Mouse (Mus musculus) left cerebral cortex, postnatal 36 days (tissue): Measurements from ENCODE around the gene Robo3. TPM values are rescaled to one million over a fixed set of nuclear protein-coding genes. Genes with fewer than 3 reads are reported as not detected.

Experiments
- DNase-seq, 2 experiments: peaks; one replicate each; pipeline ENCODE4 v3.0.0; 2021 to 2022; ENCODE audit warnings: low spot score in 2 of 2, mixed read lengths in 1 of 2
- intact Hi-C: fragments of 180-260 bp; cut with DNase I; formaldehyde crosslinking; loops from one replicate; pipeline ENCODE4 v1.15.1; 2025
- total RNA-seq, 2 experiments: library from RNA; stranded (reverse); gene quantifications; 2 replicates each; pipeline ENCODE4 v1.2.3; 2021

Robo3 gene
- total RNA-seq, 2 experiments from 2014 or later = 21.6 to 33.0 TPM

DNA sequence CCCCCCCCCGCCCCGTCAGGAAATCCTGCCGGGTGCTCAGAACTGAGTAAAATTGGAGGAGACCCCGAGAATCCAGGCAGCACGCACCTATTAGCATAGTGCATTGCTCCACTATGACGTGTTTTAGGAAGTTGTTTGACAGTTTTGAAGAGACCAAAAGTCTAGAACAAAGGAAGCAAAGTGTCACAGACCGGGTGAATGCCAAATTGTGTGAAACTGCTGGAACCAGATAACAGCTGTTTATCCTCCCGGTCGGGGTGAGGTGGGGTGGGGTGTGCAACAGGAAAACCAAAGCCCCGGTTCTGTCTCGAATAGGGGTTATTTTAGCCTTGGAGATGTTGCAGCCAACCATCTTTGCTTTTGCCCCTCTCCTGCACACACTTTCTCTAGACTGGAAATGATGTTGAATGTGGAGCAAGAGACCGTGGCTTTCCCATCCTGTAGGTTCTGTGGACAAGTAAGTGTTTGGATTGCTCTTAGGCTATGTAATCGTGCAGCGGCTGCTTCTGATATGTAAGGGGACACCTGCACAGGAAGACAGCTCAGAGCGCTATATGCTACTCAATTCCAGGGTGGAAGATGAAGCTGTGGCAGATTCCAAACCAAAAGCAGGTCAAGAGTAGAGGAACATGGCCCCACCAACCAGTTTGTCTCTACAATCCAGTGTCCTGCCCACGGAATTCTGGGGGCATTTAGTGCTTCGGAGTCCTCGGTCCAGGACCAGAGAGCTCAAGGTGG lies 946 bp upstream of the Robo3 start:
- intact Hi-C loops = loop anchor here (2.0 to 10.0 kb wide), 3 partner anchors 27 to 501 kb away; no protein-coding TSS in a partner anchor
- no peak for DNase-seq

DNA sequence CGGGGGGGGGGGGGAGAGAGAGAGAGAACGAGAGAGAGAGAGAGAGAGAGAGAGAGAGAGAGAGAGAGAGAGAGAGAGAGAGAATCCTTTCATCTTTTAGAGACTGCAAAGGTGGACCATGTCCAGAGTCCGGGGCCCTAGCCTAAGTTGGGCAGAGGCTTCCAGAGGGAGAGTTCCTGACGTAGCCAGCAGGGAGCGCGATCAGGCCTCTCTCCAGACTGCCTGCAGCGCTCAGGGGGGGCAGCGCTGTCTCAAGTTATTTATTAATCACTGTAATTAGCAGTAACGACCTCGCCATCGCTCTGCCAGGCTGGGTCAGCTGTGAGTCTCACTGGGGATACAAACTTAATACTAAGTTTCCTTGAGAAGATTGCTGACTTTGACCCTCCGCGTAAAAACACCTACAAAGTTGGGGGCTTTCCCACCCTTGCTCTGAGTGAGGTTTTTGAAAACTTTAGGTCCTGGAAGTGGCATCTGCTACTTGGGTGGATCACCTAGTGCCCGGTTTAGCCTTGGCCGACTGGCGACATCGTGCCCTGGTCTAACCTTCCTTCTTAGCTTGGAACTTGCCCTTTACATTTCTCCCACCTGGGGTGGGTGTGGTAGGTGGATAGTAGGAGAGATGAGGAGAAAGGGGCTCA lies 900 bp downstream of the Robo3 start:
- peak; percentile 46 to 50 for DNase-seq
- intact Hi-C loops = loop anchor here (2.0 to 10.0 kb wide), 3 partner anchors 29 to 503 kb away; no protein-coding TSS in a partner anchor

DNA sequence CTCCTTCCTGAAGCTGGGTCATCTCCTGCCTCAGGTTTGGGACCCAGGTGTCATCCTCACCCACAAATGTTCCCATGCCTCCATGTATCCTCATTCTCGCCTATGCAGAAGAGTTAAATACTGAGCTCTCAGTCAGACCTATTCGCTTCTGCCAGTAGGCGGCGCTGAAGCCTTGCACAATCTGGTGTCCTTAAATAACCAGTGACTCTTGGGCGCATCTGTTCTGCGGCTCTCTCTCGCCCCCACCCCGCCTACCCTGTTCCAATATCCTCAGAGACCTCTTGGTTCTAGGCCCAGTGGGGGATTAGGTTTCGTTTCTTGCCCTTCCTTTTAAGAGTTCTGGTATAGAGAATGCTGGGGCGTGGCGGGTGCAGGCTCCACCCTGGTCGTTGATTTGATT lies 2.5 kb downstream of the Robo3 start:
- DNase-seq = peak; percentile 90 to 94
- intact Hi-C loops = loop anchor here (2.0 to 10.0 kb wide), 2 partner anchors 186 to 504 kb away; no protein-coding TSS in a partner anchor

- no peak for DNase-seq
These were observed 3.7 kb downstream of the Robo3 start for GRCm38 (mm10) chr9:37429326-37429725.

GRCm38 (mm10) chr9:37421239-37421638 lies 11.8 kb downstream of the Robo3 start:
- intact Hi-C loops = no loop called here
- no peak for DNase-seq

More at GRCm38 (mm10) chr9:37429326-37429725, 3.7 kb downstream of the Robo3 start:
- intact Hi-C loops = no loop called here

DNA sequence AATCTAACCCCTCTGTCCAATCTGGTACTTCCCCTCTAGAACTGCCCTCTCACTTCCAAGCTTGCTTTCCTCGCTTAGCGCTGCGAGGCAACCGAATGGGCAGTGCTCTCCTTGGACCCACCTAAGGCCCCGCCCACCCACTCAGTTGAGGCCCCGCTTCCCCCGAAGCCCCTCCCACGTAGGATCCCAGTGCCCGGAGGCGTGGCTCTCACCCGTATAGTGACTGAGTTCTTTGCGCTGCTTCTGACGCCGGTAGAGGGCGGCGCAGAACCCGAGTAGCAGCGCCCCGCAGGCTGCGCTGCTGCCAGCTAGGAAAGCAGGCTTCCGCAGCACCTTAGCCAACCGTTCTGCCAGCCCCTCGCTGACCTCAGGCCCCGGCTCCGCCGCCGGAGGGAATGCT lies 12.4 kb downstream of the Robo3 start:
- peak; percentile 62 to 66 for DNase-seq
- intact Hi-C loops = no loop called here

- no peak for DNase-seq
- intact Hi-C loops = no loop called here
These were observed 14.3 kb downstream of the Robo3 start for GRCm38 (mm10) chr9:37418791-37419190.

- no peak for DNase-seq
- intact Hi-C loops = no loop called here
These were observed 18.4 kb downstream of the Robo3 start for GRCm38 (mm10) chr9:37414666-37415065.

DNA sequence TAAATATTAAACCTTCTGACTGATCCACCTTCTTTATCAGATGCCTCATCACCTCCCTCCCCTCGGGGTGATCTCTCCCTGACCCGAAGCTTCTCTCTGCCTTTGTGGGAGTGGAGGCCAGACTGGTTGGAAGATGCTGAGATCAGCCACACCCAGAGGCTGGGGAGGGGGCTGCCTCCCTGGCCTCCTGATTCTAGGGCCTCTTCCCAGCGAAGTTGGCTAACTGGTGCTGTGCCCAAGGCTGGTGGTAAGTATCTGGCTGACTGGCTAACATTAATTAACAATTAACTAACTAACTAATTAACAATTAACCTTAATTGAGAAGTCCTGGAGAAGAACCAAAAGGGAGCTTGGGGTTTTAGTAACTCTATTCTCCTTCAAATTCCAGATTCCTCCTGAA lies 20.1 kb downstream of the Robo3 start:
- no peak for DNase-seq
- intact Hi-C loops = no loop called here

DNA sequence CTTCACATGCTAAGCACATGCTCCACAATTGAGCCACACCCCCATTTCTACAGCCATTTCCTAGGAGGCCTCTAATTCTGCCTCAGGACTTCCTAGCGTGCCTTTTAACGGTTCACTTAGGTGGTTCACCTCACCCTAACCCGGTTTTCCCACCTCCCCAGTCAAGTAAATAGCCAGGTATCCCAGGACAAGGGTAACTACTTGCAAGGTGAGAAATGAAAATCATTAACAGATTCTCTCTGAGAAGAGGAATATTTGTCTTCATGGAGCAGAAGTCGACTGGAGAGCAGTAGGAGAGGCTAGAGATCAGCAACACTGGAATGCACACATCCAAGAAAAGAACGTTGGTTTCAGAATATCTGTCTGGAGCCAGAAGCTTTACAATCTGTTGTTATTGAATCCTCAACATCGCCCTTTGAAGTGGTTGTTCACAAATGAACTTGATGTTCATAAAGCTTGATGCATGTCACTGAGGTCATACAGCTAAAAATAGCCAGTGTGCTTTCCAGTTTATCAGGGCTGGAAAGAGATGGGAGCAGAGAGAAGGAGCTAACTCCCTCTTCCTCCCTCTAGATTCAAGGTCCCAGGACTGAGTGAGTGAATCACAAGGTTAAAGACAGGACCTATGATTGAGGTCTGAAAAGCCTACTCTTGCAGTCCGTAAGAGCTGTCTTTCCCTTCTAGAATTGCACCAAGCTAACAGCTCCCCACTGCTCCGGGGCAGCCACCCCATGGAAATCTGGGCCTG lies 23.2 kb downstream of the Robo3 start:
- intact Hi-C loops = no loop called here
- DNase-seq = no peak

GRCm38 (mm10) chr9:37407850-37408502 lies 25.1 kb downstream of the Robo3 start:
- DNase-seq = no peak
- intact Hi-C loops = no loop called here

- DNase-seq = no peak
- intact Hi-C loops = no loop called here
These were observed 26.7 kb downstream of the Robo3 start for GRCm38 (mm10) chr9:37406372-37406771.

GRCm38 (mm10) chr9:37403011-37403410 lies 30.0 kb downstream of the Robo3 start:
- intact Hi-C loops = no loop called here
- no peak for DNase-seq

DNA sequence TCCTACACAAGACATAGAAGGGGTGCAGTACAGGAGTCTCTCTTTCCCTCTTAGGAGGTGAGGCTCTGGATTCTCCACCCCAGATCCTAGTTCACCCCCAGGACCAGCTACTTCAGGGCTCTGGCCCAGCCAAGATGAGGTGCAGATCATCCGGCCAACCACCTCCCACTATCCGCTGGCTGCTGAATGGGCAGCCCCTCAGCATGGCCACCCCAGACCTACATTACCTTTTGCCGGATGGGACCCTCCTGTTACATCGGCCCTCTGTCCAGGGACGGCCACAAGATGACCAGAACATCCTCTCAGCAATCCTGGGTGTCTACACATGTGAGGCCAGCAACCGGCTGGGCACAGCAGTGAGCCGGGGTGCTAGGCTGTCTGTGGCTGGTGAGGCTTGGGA lies 30.5 kb downstream of the Robo3 start:
- intact Hi-C loops = no loop called here
- no peak for DNase-seq

- intact Hi-C loops = no loop called here
- DNase-seq = no peak
These were observed 31.2 kb downstream of the Robo3 start, which contains the start of gene Robo4 for GRCm38 (mm10) chr9:37401802-37402201. TSS of gene Robo4 (plus strand) at chr9:37401897.

- intact Hi-C loops = no loop called here
- no peak for DNase-seq
These were observed 32.5 kb downstream of the Robo3 start for GRCm38 (mm10) chr9:37400585-37400984.

- DNase-seq = no peak
- intact Hi-C loops = no loop called here
These were observed 39.4 kb downstream of the Robo3 start for GRCm38 (mm10) chr9:37393482-37394131.

- intact Hi-C loops = no loop called here
- DNase-seq = no peak
These were observed 41.0 kb downstream of the Robo3 start for GRCm38 (mm10) chr9:37392071-37392470.

DNA sequence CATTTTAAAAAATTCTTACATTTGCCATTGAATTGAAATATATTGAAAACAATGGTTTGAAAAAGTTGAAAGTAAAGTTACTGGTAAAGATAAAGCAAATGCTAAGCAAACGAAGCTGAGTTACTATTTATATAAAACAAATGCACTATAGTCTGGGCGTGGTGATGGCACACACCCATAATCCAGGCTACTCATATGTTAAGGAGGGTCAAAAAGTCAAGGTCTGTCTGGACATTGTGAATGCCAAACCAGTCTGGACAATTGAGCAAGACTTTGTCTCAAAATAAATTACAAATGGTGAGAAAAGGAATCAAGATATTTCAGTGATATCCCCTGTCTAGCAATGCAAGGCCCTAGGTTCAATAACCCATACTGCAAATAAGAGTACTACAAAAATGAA lies 42.2 kb downstream of the Robo3 start:
- no peak for DNase-seq
- intact Hi-C loops = no loop called here
